Mouse (Mus musculus): Measurements from ENCODE around the gene Hps5.
"Not testable (repeated sequence)": the region's sequence is repeated elsewhere in the genome, so short reads cannot be mapped to it uniquely, and the experiment has no call there.

The Hps5 gene

DNA sequence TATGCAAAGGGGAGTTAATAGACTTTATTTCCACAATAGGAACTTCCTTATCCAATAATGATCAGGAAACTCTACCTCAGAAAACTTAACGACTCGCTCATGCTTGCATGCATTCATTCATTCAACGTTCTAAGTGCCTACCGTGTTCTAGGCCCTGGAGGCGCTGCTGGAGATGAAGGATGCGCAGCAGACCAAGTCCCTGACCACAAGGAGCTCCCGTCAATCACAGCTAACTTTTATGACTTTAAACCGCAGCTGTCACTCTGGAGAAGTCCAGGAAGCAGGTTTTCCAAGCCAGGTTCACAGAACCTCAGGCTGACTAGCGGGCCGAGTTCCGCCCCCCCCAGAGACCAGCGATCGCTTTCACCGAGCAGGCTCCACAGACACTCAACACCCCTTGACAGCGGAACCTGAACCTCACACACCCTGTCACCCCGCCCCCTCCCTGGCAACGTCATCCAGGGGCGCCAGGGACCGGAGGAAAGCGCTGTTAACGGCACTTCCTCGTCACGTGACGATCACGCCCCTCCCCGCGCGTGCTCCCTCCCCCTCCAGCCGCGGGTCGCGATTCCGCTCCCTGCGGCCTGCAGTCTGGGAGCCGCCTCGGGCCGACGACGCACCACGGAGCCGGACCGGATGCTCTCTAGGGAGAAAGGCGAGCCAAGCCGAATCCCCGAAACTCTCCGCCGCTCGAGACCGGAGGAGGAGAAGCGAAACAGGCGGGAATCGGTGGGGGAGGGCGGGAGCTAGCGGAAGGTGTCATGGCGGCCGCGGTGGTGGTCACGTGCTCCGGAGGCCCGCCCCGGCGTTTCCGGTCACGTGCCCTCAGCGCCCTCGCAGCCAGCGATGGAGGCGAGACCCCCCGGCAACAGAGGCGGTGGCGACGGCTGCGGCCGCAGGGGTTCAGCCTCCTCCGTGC lies at the start of gene Hps5, which contains the start of gene Gtf2h1:
Gene Hps5, minus strand, starts transcription at position 778 of the 919 bp plus-strand sequence.
Gene Gtf2h1, plus strand, starts transcription at position 817 of the 919 bp plus-strand sequence.
- DNase-seq (ENCODE audit: low spot score): peak; percentile 94

DNA sequence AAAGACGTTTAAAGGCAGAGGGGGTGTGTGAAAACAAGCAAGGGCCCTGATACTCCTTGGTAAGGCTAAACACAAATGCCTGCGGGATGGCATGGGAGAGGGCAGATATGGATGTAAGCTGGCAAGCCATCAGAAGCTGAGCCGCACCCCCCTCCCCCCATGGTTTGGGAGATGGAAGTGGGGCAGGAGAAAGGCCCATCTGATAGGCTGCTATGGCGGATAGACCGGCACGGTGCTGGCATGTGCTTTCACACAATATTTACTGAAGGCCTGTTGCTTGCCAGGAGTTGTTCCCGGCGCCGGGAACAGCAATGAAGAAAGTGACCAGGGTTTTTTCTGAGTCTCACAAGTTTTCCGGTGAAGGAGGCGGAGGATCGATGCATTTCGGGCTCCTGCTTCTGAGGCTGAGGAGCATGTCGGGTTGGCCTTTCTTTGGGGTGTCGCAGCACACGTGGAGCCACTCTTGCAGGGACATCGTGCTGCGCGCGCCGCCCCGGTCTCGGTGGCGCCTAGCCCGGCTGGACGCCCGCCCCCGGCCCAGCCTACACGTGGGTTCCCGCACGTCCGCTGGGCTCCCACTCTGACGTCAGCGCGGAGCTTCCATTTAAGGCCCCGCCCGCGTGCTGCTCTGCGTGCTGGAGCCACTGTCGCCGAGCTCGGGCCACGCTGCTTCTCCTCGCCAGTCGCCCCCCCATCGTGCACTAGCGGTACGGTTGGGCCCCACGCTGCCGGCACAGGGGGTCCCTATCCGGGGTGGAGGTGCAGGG lies 49.5 kb upstream of the Hps5 start:
- DNase-seq (ENCODE audit: low spot score): peak; percentile 84

DNA sequence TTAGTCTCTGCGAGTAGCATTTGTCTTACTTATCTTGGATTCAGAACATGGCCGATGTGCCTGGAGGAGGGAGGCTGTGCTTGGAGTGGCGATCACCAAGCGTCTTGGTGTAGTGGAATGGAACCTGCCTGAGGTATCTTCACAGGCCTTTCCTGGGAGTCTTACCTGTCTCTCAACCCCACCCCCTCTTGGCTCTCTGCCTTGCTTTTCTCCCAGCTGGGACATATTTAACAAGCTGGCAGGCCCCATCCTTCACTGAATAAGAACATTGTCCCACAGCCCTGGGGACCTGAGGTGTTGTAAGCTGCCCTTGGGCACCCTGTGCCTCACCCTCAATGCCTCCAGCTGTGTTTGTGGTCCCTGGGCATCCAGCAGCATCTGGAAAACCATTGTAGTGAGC lies 47.7 kb upstream of the Hps5 start:
- no peak for DNase-seq (ENCODE audit: low spot score)

DNA sequence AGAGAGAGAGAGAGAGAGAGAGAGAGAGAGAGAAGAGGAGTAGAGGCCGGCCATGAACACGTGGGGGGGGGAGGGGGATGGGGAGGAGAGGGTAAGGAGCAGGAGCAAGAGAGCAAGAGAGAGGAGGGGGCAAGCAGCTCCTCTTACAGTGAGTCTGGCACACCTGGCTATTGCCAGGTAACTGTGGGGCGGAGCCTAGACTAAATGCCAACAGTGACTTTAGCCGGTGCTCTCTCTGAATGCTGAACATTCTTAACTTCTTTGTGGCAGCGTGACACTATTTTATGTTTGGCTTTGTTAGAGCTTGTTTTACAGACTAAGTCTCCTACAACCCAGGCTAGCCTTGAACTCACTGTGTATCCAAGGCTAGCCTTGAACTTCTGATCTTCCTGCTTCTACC lies 46.4 kb upstream of the Hps5 start:
- no peak for DNase-seq (ENCODE audit: low spot score)

DNA sequence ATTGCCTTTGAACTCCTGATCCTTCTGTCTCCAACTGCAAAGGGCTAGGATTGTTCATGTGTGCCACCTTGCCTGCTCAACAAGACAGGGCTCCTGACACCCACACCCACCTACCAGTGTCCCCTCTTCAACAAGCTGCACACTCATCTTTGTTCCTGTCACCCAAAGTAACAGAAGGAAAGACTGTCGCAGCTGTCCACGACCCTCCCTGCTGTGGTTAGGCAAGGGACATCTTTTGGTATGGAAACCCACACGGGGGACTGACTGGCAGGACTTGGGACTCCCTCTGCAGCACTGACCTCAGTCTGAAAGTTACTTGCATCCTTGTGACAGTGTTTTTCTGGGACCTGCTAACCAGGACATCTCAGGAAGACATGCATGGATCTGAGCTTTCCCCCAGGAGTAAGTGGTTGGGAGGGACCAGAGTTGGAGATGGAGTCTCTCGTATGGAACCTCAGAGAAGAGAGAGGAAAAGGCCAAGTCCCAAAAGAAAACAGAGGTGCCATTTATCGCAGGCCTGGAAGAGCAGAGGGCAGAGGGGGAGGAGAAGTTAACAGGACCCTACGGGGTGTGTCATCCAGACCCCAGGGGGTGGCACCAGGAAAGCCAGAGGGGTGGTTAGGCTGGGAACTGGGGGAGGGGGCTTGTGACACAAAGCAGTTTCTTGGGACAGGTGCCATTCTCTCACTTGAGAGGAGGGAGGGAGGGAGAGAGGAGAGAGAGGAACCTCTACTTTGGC lies 45.1 kb upstream of the Hps5 start, which contains the start of gene Ldha:
Gene Ldha, plus strand, starts transcription at position 689 of the 739 bp plus-strand sequence.
- no peak for DNase-seq (ENCODE audit: low spot score)

DNA sequence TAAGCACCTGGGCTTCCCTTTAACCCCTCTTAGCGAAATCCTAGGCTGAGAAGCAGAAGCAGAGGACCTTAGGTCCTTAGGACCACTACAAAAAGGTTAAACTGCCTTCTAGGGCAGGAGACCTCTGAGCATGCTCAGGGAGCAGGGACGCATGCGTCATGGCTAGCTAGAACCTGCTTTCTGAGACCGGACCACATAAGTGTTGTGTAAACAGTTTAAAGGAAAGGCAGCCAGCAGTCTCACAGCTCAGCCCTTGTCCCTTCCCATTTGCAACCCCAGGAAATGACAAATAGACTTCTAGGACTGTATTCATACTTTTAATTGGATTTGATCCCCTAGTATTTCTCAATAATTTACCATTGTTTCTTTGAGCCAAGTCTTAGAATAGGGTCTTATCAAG lies 44.5 kb upstream of the Hps5 start:
- DNase-seq (ENCODE audit: low spot score): no peak

DNA sequence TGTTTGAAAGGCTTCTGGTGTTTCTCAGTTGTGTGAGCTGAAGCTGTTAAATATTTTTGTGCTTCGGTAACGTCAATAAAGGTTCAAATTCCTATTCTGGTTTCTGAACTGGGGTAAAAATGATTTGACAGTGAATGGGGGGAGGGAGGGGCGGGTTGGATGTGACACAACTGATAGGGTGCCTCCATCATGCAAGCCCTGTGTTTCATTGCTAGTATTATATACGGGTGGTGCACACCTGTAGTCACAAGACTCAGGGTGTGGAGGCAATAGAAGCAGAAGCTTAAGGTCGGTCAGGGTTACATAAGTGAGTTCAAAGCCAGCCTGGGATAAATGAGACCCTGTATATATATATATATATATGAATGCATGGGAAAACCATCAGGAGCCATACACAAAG lies 44.0 kb upstream of the Hps5 start:
- no peak for DNase-seq (ENCODE audit: low spot score)

DNA sequence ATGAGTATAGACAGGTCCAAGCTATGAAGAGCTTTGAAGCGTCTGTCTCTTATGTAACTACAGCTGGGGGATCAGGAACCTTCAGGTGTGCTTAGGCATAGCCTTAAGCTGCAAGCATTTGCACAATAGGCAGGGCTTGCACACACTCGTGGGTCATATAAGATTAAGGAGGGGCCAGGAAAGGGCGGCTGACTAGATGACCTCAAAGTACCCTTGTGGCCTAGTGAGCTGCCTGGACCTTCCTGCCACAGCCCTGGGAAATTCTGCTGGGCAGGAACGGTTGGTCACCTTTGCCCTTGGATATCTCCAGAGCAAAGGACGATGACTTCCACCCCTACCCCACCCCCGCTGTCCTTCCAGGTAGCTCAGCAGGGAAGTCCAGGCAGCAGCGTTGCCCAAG lies 43.6 kb upstream of the Hps5 start:
- DNase-seq (ENCODE audit: low spot score): no peak

DNA sequence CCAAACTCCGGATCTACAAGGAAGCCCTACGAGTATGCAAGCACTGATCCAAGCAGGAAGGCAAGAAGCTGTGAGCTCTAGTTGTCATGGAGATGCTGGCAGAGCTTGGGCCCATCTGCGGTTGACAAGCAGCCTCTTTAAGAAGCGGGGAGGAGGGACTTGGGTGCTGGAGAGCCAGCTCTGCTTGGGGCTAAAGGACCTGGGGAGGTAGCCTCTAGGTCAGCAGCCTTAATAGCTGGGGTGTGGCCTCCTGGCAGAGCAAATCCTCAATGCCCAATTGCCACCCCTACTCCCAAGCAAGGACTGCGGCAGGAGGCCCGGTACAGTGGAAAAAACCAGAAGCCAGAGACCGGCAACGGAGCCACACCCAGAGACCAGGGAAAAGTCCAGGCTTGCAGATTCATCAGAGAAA lies 43.0 kb upstream of the Hps5 start:
- DNase-seq (ENCODE audit: low spot score): peak; percentile 91

DNA sequence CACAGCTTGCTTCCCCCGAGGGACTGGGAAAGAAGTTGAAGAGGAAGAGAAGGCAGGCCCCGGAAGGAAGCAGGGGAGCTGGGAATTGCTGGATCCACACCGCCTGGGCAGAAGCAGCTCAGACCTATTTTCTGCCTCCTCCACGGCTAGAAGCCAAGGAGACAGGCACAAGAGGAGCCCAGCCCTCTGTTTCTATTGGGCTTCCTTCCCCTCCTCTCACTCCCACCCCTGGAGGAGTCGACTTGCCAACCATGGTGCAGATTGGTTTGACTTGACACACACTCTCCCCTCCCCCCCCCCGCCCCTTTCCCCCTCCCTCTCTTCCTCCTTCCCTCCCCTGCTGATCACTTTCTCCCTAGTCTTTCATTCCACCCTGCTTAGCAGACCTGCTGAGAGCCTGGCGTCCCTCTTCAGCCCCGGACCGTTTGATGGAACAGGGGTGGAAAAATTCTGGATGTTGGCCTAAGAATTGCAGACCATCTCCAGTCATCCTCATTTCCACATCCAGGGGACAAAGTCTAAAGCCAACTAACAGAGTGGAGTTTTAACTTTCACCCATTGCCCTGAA lies 42.3 kb upstream of the Hps5 start:
- peak; percentile 84 for DNase-seq (ENCODE audit: low spot score)

DNA sequence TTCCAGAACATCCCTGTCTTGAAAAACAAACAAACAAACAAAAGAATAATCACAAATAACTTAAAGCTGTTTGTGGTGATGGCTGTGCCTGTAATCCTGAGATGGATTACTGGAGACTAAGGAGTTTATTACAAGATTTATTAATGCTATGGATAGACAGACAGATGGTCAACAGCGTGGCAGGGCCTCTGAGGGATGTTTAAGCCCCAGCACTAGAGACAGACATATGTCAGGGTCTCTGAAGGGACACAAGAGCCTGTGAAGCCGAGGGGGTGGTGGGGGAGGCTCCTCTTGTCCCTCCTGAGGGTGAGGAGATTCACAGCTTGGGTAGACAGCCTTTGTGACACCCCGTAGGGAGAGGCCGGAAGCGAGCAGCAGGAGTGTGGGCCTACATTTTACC lies 41.2 kb upstream of the Hps5 start:
- DNase-seq (ENCODE audit: low spot score): no peak

DNA sequence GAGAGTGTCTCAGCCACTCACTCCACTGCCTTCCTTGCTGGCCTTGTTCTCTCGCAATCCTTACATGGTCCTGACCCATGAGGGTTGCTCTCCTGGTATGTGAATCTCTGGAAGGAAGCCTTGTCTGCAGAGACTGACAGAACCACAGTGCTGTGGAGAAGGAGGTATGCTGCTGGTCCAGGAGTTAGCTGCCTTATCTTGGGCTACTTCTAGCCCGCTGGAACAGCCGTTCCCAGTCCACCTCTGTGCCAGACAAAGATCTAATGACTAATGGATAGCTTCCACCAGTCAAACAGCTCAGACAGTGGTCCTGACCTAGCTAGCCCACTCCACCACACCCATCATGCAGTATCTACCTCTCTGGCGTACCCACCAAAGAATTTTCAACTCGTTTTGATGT lies 40.5 kb upstream of the Hps5 start:
- no peak for DNase-seq (ENCODE audit: low spot score)

DNA sequence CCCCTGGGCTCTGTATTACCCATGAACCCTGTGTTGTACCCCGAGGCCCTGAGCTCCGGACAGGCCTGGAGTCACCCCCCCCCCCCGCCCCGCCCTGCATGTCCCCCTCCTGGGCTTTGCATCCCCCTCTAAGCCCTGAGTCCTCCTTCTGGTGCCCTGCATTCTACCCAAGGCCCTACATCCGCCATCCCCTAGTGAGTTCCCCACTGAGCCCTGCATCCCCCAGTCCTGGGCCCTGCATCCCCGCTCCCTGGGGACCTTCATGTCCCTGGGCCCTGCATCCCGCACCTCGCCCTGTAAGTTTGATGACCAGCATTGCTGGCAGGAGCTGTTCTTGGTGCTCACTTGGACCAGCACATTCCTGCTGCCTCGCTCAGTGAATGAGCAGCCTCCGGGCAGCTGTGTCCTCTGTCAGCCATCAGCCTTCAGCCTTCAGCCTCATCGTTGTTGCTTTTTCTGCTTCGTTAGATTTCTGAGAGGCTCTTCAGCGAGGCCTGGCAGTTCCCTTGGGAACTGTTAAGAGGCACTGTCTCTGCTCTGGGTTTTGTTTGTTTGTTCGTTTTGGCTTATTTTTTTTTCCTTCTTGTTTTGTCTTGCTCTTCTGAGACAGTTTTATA lies 39.2 kb upstream of the Hps5 start:
- no peak for DNase-seq (ENCODE audit: low spot score)

DNA sequence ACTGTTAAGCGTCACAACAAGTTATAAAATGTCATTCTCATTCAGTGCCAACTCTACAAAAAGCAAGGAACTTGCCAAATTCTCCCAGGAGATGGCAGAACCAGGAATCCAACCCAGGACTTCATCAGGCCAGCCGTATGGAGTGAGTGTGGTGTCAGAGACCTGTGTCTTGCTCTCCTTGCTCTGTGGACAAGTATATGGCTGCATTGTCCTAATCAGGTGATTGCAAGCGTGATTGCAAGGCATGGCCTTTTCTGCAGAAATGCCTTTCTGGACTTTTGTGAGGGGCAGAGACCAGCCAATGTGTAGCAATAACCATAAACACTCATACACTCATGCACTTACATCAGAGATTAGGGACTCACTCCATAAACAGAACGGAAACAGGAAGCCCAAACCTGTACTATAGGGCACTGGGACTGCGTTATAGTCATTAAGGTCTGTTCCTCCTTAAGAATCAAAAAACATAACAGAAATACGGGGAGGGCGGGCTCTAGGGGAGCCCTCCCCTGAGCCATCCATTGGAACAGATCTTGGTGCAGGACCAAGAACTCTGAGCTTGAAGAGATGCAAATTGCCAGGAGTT lies 37.9 kb upstream of the Hps5 start:
- DNase-seq (ENCODE audit: low spot score): no peak

DNA sequence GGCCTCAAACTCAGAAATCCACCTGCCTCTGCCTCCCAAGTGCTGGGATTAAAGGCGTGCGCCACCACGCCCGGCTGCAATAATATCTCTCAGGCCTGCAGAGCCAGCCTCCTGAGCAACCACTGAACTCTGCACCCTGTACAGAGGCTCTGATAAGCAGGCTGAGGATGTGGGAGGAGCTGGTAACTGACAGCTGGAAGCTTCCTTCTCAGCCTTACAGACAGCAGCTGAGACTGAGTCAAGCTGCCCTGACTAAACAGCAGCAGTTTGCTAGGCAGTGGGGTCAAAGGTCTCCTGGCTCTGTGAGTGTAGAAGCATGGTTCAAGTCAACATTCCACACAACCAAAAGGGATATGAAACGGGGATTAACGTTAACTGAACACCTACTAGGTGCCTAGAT lies 37.4 kb upstream of the Hps5 start:
- DNase-seq (ENCODE audit: low spot score): peak; percentile 75

DNA sequence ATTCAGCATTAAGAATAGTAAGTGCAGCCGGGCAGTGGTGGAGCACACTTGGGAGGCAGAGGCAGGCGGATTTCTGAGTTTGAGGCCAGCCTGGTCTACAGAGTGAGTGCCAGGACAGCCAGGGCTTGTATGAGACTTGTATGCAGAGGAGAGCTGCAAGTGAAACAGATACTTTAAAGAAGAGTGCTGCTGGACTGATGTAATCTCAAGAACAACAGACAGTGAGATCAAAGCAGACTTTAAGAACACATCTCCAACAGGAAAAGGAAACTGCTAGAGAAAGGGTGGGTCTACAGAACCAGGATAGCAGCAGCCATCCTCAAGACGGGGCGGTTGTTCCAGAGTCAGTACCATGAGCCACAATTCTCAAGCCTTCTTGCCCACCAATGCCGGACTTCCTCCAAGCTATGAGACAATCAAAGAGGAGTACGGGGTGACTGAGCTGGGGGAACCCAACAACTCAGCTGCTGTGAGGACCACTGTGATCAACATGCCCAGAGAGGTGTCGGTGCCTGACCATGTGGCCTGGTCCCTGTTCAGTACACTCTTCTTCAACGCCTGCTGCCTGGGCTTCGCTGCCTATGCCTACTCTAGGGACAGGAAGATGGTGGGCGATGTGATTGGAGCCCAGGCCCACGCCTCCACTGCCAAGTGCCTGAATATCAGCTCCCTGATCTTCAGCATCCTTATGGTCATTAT lies 36.4 kb upstream of the Hps5 start:
- not testable (repeated sequence) for DNase-seq (ENCODE audit: low spot score)

DNA sequence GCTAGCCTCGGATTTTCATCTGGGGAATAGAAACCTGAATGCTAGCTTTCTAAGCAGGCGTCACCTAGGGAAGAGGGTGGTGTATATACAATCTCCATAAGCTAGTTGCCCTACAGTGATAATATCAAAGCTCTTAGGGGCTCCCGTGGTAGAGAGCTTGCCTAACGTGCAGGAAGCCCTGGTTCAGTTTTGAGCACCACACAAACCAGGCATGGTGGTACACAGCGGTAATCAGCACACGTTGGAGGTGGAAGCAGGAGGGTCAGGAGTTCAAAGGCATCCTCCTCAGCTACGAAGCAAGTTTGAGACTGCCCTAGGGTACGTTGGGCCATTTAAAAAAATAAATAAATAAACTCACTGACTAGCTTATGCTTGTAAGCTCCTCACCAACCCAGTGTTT lies 35.8 kb upstream of the Hps5 start:
- DNase-seq (ENCODE audit: low spot score): no peak

DNA sequence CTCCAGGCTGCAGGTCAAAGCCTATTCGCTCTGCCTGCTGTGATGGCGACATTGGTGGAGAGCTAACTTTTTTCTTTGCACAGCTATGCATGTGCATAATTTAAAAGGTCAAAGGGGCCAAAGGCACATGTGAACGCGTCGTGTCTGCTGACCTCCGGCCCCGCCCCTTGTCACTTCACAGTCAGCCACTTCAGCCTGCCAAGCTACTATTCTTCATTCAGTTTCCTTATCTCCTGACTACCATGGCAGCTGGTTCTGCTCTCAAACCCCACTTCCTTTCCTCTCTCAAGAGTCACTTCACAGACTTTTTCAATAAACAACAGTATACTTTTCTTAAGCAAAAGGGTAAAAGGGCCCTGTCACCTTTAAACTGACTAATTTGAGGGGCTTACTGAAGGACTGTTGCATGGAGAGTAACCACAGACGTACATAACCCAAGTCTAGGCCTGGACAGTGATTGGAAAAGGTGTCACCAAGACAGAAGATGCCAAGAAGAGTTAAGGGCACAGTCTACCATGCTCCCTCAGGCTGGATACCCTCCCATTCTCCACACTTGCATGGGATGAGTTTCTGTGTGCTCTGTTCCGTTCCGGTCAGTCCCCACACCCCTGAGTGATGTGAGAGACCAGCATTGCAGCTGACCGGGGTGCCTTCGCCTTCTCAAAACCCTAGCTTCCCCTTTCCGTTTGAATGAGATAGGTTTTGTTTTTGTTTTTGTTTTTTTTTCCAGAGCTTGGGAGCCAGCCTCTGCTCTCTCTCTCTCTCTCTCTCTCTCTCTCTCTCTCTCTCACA lies 35.1 kb upstream of the Hps5 start:
- no peak for DNase-seq (ENCODE audit: low spot score)

DNA sequence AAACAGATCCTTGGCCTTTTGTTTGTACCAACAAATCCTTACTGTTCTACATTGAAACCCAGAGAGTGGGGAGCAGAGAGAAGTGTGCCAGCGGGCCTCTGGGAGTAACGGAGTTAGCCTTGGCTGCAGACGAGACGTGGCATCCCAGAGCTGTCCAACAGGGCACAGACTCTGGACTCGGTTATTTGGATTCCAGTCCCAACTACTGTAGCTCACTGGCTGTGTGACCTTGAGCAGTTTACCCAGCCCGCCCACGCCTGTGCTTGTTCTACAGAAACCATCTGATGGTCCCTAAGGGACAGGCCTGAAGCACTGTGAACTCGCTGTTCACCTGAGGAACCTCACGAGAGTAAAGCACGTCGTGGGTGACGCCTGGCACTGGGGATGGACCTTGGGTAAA lies 34.0 kb upstream of the Hps5 start:
- no peak for DNase-seq (ENCODE audit: low spot score)

DNA sequence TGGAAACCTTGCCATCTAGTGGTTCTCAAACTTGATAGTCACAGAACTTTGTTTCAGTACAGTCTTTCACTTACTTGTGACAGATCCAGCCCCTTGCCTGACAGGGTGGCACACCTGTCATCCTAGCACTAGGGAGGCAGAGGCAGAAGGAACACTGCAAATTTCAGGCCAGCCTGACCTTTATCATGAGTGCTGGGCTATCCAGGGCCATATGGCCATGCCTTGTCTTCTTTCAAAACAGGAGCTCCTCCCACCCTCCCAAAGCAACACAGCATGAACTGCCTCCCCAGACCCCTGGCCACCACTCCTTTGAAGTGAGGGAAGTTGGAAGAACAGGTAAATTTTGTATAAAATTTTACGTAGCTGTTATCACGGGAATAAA lies 31.9 kb upstream of the Hps5 start:
- DNase-seq (ENCODE audit: low spot score): no peak

Data from adipocyte (in vitro differentiated cells).